Mouse (Mus musculus) adrenal gland (tissue): ENCODE results near the gene Mad1l1.

Source experiments
- intact Hi-C: fragments of 180-260 bp; cut with DNase I; formaldehyde crosslinking; loops from one replicate; pipeline ENCODE4 v1.15.1; 2025

The Mad1l1 gene

DNA sequence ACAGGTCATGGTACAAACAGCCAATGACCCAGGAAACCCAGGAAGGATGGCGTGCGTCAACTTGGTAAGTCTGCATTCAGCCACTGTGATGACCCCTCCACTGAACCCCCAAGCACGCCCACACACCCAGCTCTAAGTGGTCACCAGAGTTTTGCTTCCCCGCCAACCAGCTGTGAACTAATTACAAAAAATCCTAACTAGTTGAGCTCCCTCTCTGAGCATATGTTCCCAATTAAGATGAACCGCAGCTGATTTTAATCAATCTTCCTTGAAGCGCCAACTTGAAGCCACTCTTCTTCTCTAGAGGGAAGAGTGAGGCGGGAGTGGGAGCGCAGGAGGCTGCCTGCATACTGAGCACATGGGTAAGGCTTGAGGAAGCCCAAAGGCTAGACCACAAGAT lies 218.6 kb downstream of the Mad1l1 start:
- intact Hi-C loops = no loop called here

GRCm38 (mm10) chr5:140101409-140102009 lies 219.8 kb downstream of the Mad1l1 start:
- intact Hi-C loops = no loop called here

- intact Hi-C loops = no loop called here
Measured at GRCm38 (mm10) chr5:140098711-140099110, 222.6 kb downstream of the Mad1l1 start.

DNA sequence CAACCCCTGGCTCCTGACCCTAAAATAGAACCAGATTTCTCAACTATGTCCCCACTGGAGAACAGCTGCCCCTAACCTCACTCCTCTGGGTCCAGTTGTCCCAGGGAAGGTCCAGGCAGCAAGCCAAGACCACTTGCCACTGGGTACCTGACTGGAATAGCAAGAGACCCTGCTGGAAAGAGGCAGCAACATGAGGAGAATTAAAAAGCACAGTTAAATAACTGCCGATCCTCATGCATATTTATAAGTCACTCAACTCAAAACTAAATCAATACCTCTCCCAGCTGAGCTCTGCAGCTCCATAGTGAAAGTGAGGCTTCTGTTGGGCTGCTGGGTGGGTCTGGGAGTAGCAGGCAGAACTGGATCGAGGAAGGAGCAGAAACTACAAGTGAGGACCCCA lies 226.1 kb downstream of the Mad1l1 start:
- intact Hi-C loops = no loop called here

DNA sequence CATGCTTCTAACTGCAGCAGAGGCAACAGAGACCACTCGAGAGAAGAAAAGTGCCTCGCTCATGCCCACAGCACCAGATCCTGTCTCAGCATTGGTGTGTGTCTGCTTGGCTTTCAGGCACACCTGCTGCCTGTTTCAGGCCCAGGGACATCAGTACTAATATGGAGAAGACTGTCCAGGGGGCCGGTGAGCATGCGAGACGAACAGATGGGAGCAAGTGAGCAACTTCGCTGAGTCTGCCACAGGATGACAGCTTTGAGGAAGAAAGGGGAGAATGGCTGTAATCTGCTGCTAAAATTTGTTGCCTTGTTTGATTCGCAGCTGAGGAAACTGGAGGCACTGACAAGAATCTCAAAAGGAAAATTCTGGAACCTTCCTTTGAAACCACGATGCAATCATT lies 227.9 kb downstream of the Mad1l1 start:
- intact Hi-C loops = no loop called here

GRCm38 (mm10) chr5:140091601-140092000 lies 229.8 kb downstream of the Mad1l1 start:
- intact Hi-C loops = no loop called here

GRCm38 (mm10) chr5:140089263-140089662 lies 232.1 kb downstream of the Mad1l1 start:
- intact Hi-C loops = no loop called here

- intact Hi-C loops = no loop called here
Measured at GRCm38 (mm10) chr5:140087242-140087641, 234.1 kb downstream of the Mad1l1 start.

GRCm38 (mm10) chr5:140084341-140084740 lies 237.0 kb downstream of the Mad1l1 start:
- intact Hi-C loops = no loop called here

GRCm38 (mm10) chr5:140083911-140084310 lies 237.4 kb downstream of the Mad1l1 start:
- intact Hi-C loops = no loop called here

DNA sequence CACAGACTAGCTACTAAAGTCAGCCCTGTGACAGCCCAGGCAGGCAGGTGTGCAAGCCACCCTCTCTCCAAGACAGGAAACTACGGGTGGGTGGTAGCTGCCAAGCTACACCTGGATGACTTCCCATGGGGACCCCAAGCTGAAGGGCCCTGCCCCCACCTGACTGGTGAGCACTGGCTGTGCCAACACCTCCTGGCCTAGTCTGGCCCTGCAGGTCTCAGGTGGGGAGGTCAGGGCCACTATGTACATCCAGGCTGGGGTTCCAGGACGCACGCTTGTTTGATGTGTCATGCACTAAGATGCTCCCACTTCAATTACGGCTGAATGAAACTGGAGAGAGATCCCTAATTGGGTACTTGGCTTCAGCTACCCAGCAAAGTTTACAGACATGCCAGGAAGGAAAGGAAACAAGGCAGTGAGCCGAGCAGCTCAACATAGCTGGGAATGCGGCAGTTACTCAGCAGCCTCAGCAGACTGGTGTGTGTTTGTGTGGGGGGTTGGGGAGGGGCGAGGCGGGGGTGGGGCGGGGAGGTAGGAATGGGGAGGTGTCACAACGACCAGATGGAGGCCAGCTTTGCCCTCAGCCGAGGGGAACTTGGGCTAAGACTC lies 239.0 kb downstream of the Mad1l1 start:
- intact Hi-C loops = no loop called here

DNA sequence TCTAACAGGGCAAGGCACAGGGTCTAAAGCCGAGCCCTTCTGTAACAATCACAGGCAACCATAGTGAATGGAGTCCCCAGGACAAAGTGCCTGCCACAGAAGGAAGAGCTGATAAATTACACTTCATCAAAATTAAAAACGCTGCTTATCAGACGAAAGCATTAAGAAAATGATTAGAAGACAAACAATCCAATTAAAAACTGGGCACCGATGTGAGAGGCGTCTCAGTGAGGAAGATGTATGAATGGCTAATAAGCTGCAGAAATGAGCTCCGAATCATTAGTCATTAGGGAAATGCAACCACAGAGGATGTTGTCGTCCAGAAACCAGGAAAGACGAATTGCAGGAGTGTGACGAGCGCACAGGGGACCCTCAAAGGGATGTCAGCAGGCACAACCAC lies 240.3 kb downstream of the Mad1l1 start:
- intact Hi-C loops = no loop called here

- intact Hi-C loops = no loop called here
Measured at GRCm38 (mm10) chr5:140079511-140079910, 241.8 kb downstream of the Mad1l1 start.

- intact Hi-C loops = no loop called here
Measured at GRCm38 (mm10) chr5:140078406-140078805, 242.9 kb downstream of the Mad1l1 start.

DNA sequence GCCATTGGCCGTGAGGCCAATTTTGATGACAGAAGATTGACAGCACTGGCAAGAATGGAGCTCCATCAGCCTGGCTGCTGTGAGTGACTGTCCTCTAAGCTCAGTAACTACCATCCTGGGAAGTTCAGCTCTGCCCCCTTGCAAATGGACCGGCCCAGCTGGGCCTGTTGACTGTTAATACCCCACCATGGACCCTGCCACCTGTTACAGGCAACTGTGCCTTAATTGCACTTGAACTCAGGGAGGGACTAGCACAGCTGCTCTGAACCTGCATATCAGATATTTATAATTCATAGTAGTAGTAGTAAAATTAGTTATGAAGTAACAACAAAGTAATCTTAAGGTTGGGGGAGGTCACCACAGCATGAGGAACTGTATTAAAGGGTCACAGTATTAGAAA lies 244.9 kb downstream of the Mad1l1 start:
- intact Hi-C loops = no loop called here

GRCm38 (mm10) chr5:140073671-140074116 lies 247.7 kb downstream of the Mad1l1 start:
- intact Hi-C loops = no loop called here

DNA sequence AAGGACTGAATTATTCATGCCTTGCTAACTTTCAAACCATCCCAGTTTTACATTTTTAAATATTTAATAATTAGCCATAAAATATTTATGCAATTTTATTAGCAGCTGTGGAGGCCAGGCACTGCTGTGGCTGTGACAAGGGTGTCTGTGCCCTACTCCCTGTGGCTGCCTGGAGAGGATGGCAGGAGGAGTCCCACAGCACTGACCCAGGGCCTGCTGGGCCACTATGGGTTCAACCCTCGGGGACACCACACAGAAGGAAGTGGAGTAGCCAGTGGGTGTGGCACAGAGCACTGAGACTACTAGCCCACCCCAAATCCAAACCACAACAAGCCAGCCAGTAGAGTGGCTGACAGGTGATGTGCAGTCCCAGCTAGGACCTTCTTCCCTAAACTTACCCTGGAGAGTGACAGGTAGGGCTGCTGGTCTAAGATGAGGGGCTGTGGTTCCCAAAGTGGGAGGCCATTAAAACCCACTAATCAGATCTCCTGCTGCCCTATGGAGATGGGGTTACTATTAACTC lies 248.1 kb downstream of the Mad1l1 start:
- intact Hi-C loops = no loop called here

- intact Hi-C loops = no loop called here
Measured at GRCm38 (mm10) chr5:140068506-140068905, 252.8 kb downstream of the Mad1l1 start.

- intact Hi-C loops = no loop called here
Measured at GRCm38 (mm10) chr5:140068051-140068450, 253.3 kb downstream of the Mad1l1 start.

DNA sequence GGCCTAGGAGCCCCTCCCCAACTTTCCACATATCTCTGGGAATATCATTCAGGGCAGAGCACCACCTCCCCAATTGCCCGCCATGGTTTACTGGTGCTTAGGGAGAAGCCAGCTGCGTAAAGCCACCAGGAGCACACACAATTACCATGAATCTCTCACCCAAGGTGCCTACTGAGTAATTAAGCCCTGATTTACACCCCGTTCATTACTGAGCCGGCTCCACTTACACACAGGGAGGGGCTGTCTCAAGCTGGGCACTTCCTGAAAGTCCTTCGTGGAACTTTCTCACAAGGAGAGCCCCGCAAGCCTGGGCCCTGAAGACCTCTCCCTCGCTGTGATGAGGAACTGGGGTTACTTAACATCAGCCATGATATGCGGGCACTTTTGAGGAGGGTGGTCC lies 254.6 kb downstream of the Mad1l1 start:
- intact Hi-C loops = no loop called here

DNA sequence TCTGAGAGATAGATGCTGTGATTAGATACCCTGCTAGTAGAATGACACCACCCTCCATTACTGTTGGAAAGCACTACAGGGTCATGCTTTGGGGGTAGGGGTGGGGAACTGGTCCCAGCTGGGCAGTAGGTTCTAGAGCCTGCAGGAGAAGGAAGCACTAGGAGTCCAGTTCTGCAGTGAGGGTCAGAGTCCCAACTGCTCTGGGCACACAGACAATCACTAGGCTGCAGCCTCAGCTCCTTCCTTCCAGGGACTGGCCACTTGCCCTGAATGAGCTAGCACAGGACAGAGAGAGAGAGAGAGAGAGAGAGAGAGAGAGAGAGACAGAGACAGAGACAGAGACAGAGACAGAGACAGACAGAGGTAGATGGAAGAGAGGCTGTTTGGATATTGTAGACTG lies 255.1 kb downstream of the Mad1l1 start:
- intact Hi-C loops = no loop called here

- intact Hi-C loops = no loop called here
Measured at GRCm38 (mm10) chr5:140065281-140065945, 255.9 kb downstream of the Mad1l1 start.

- intact Hi-C loops = no loop called here
Measured at GRCm38 (mm10) chr5:140064521-140064920, 256.8 kb downstream of the Mad1l1 start.
